Mouse (Mus musculus) forebrain, embryonic 12.5 days (tissue): ENCODE measurements around the gene Dhrs7. TPM values are rescaled to one million over a fixed set of nuclear protein-coding genes. Genes with fewer than 3 reads are reported as not detected.

ENCODE experiments used
- ATAC-seq: fragments of 200-750 bp; cut with Nextera tagmentation; 2 replicates; pipeline ENCODE4 v1.8.0; 2017; ENCODE audit warnings: moderate TSS enrichment; ENCODE audit not compliant: low FRiP score
- H3K27ac ChIP-seq: fragments of 300-500 bp; sonication (generic); 2 replicates; pipeline ENCODE4 v1.5.1; 2016; ENCODE audit warnings: mild to moderate bottlenecking
- H3K27me3 ChIP-seq: fragments of 300-500 bp; sonication (generic); 2 replicates; pipeline ENCODE4 v1.6.1; 2016; ENCODE audit warnings: mild to moderate bottlenecking
- H3K36me3 ChIP-seq: fragments of 300-500 bp; sonication (generic); replicated peaks from 2 replicates; pipeline ENCODE4 v1.6.1; 2016; ENCODE audit warnings: mild to moderate bottlenecking
- H3K4me1 ChIP-seq: fragments of 300-500 bp; sonication (generic); 2 replicates; pipeline ENCODE4 v1.6.1; 2016
- H3K4me2 ChIP-seq: fragments of 300-500 bp; sonication (generic); 2 replicates; pipeline ENCODE4 v1.6.1; 2016; ENCODE audit warnings: mild to moderate bottlenecking, moderate library complexity
- H3K4me3 ChIP-seq: fragments of 300-500 bp; sonication (generic); replicated peaks from 2 replicates; pipeline ENCODE4 v1.5.1; 2016; ENCODE audit warnings: mild to moderate bottlenecking
- H3K9ac ChIP-seq: fragments of 300-500 bp; sonication (generic); 2 replicates; pipeline ENCODE4 v1.6.1; 2016; ENCODE audit warnings: mild to moderate bottlenecking
- H3K9me3 ChIP-seq: fragments of 300-500 bp; sonication (generic); 2 replicates; pipeline ENCODE4 v1.6.1; 2016
- WGBS: fragments of 180-500 bp; shearing (Covaris S2); methylation state at CpG from one replicate; pipeline ENCODE4 v1.1.7; 2016; 5-methylcytosine and 5-hydroxymethylcytosine counted together
- polyA plus RNA-seq: library from polyadenylated mRNA; unstranded; fragments of >200 nt; fragmentation: Nextera tagmentation; extraction: Ambion mirVana; gene quantifications from 2 replicates; pipeline ENCODE4 v1.2.1, GENCODE M21; 2016

The Dhrs7 gene
- polyA plus RNA-seq, 1 experiment from 2014 or later: 5.2 TPM

- Histone ChIP-seq H3K4me1 (no peaks in the 10 kb centered on the region), H3K4me3 (no peak overlapping the region), H3K9ac (no peak overlapping the region), H3K4me2 (no peak overlapping the region), H3K27ac (no peak overlapping the region), H3K27me3 (no peaks in the 10 kb centered on the region), H3K36me3 (no peaks in the 10 kb centered on the region), H3K9me3 (0 out of 2 replicates have a peak, but pooled peaks cover 4% of the 10 kb centered on the region)
- no peak for ATAC-seq
- 94% methylated on average over 14 of the region's 14 CpGs for WGBS
These were observed 15.8 kb downstream of the Dhrs7 start for GRCm38 (mm10) chr12:72648921-72649320.

DNA sequence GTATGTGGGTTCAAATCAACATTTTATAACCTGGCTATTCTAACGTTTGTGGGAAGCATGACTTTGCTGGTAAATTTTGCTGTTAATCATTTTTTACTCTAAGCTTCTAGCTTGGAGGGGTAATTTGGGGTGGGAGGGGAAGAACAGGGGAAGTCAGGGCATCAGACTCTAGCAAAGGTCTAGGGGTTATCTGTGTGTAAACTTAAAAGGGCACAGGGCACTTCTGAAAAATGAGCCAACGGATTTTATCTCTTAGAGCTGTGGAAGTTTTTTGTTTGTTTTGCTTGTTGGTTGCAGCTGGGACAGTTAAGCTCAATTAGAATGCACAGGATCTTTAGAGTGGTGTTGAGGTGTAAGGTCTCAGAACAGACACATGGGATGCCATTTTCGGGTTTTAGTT lies 26.7 kb downstream of the Dhrs7 start:
- H3K9ac ChIP-seq: no peak overlapping the region
- no peaks in the 10 kb centered on the region for H3K27me3 ChIP-seq
- no peak overlapping the region for H3K4me2 ChIP-seq
- H3K36me3 ChIP-seq: no peaks in the 10 kb centered on the region
- no peak overlapping the region for H3K27ac ChIP-seq
- ATAC-seq: no peak
- H3K9me3 ChIP-seq: 0 out of 2 replicates have a peak, but pooled peaks cover 3% of the 10 kb centered on the region
- H3K4me1 ChIP-seq: no peaks in the 10 kb centered on the region
- no peak overlapping the region for H3K4me3 ChIP-seq
- 88% methylated on average over 3 of the region's 3 CpGs for WGBS

DNA sequence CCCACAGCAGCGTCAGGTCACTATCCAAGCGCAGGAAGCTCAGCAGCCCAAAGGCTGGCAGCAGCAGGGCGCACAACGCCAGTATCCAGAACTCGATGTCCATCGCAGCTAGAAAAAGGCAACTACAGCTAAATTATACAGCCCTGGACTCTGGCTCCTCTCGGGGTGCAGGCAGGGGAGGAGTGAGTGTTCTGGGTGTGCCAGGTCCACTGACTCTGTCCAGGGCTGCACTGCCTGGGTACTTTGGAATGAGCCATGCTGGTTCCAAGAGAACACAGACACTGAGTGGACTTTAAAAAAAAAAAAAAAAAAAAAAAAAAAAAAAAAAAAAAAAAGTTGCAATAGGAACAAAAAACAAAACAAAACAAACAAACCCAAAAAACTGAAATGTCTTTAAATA lies 36.0 kb downstream of the Dhrs7 start:
- no peak for ATAC-seq
- Histone ChIP-seq H3K9ac (no peak overlapping the region), H3K4me1 (no peaks in the 10 kb centered on the region), H3K9me3 (0 out of 2 replicates have a peak, but pooled peaks cover 3% of the 10 kb centered on the region), H3K4me2 (no peak overlapping the region), H3K27me3 (no peaks in the 10 kb centered on the region), H3K27ac (no peak overlapping the region), H3K36me3 (no peaks in the 10 kb centered on the region), H3K4me3 (no peak overlapping the region)
- WGBS: 91% methylated on average over 7 of the region's 7 CpGs

DNA sequence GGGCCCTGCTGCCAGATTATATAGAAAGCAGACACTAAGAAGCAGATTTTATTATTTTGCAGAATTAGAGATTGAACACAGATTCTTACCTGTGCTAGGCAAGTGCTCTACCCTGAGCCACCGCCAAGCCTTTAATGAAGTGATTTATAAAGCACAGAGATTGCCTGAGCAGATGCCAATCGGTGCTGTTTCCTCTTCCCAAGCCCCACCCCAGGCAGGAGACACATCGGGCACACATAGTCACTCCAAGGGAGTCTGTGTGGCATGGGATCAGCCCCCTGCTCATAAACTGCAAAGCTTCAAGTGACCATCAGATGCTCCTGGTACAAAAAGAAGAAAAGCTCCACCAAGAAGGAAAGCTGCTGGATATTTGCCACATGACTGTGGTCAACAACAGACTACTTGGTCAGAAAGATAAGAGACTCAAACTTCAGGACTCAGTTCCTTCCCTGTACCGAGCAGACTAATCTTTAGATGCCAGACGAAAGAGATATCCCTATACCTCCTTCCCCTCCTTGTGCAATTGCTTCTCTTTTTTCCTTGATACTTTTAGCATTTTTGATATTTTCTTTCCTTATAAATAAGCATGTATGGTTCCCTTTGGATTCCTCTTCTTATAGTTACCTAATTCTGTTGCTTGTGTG lies 41.7 kb downstream of the Dhrs7 start:
- no peak overlapping the region for H3K27ac ChIP-seq
- no peaks in the 10 kb centered on the region for H3K27me3 ChIP-seq
- no peaks in the 10 kb centered on the region for H3K9me3 ChIP-seq
- no peaks in the 10 kb centered on the region for H3K4me1 ChIP-seq
- no peak overlapping the region for H3K9ac ChIP-seq
- H3K4me3 ChIP-seq: no peak overlapping the region
- H3K36me3 ChIP-seq: no peaks in the 10 kb centered on the region
- 91% methylated on average over 5 of the region's 5 CpGs for WGBS
- no peak overlapping the region for H3K4me2 ChIP-seq
- no peak for ATAC-seq

DNA sequence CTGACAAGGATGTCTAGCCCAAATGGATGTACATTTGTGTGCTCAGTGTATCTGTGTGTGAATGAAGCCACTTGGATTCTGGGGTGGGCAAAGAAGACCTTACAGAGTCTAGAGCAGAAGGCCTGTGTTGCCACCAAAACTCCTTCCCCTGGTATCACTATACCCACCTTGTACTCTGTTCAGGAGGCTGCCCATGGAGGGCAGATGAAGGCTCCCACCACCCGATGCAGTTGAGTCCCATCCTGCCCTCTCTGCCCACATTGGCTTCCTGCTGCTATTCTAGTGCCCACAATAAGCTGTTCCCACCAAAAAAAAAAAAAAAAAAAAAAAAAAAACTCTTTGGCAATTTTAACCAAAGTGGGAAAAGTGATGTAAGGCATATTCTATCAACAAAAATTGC lies 43.3 kb downstream of the Dhrs7 start:
- H3K9ac ChIP-seq: no peak overlapping the region
- 95% methylated on average over 1 of the region's 1 CpGs for WGBS
- H3K27me3 ChIP-seq: no peaks in the 10 kb centered on the region
- ATAC-seq: no peak
- H3K27ac ChIP-seq: no peak overlapping the region
- no peak overlapping the region for H3K4me2 ChIP-seq
- H3K9me3 ChIP-seq: no peaks in the 10 kb centered on the region
- no peaks in the 10 kb centered on the region for H3K4me1 ChIP-seq
- H3K36me3 ChIP-seq: no peaks in the 10 kb centered on the region
- H3K4me3 ChIP-seq: no peak overlapping the region

DNA sequence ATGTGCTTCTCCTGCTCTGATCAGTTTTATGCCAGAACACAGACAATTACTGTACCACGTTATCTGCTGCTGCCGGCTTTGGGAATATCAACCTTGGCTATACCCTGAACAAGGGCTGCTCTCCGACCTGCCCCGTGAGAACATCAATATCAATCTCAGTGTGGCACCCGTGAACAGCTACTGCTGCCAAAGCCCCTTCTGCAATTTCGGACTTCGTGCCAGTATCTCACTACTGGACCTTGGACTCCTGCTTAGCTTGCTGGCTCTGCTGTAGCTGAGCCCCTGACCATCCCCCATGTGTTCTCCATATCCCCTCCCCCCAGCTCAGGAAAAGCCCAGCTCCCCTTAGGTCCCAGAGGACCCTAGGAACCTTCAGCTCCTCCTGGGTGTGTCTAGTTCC lies 43.9 kb downstream of the Dhrs7 start:
- 95% methylated on average over 7 of the region's 7 CpGs for WGBS
- H3K4me3 ChIP-seq: no peak overlapping the region
- no peaks in the 10 kb centered on the region for H3K9me3 ChIP-seq
- H3K9ac ChIP-seq: no peak overlapping the region
- no peaks in the 10 kb centered on the region for H3K36me3 ChIP-seq
- no peak overlapping the region for H3K4me2 ChIP-seq
- H3K4me1 ChIP-seq: no peaks in the 10 kb centered on the region
- no peaks in the 10 kb centered on the region for H3K27me3 ChIP-seq
- H3K27ac ChIP-seq: no peak overlapping the region
- ATAC-seq: no peak

DNA sequence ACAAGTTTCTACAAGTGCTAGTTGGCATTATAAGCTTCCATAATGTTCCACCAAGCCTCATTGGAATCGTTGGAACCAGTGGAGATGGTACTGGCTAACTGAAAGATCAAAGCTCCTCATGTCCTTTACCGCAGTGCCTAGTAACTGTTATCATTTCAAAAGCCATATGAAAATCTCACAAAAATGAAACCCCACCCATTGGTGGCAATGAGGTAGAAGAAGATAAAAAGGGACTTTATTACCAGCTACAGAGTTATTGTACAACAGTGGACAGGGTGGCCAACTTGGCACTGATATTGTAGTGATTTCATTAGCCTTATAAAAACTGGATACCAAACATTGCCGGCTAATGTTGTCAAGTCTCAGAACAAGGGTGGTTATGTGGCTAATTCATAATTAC lies 52.7 kb downstream of the Dhrs7 start:
- ATAC-seq: no peak
- H3K4me1 ChIP-seq: no peaks in the 10 kb centered on the region
- no peaks in the 10 kb centered on the region for H3K36me3 ChIP-seq
- no peaks in the 10 kb centered on the region for H3K9me3 ChIP-seq
- WGBS: 93% methylated on average over 3 of the region's 3 CpGs
- H3K4me3 ChIP-seq: no peak overlapping the region
- no peak overlapping the region for H3K4me2 ChIP-seq
- no peaks in the 10 kb centered on the region for H3K27me3 ChIP-seq
- H3K9ac ChIP-seq: no peak overlapping the region
- no peak overlapping the region for H3K27ac ChIP-seq

Other genes starting within 250 kb of the Dhrs7 start
- 2.3 and 3.4 TPM in 2 replicates for gene Lrrc9, start 223.0 kb downstream of the Dhrs7 start, polyA plus RNA-seq
- 15.5 and 17.6 TPM in 2 replicates for gene Pcnx4, start 128.5 kb downstream of the Dhrs7 start, polyA plus RNA-seq
- gene Gm4756, start 15.2 kb downstream of the Dhrs7 start, polyA plus RNA-seq: not detected in 2 replicates
- 63.4 and 80.9 TPM in 2 replicates for gene Ppm1a, start 92.5 kb upstream of the Dhrs7 start, polyA plus RNA-seq